Mouse (Mus musculus): ENCODE data around the gene Ogfod1. TPM values are rescaled to one million over a fixed set of nuclear protein-coding genes. Genes with fewer than 3 reads are reported as not detected.

Gene Ogfod1
- 4.9 and 11.1 TPM in 2 replicates for polyA plus RNA-seq (2012; rRNA removed; ENCODE audit: low replicate concordance)

DNA sequence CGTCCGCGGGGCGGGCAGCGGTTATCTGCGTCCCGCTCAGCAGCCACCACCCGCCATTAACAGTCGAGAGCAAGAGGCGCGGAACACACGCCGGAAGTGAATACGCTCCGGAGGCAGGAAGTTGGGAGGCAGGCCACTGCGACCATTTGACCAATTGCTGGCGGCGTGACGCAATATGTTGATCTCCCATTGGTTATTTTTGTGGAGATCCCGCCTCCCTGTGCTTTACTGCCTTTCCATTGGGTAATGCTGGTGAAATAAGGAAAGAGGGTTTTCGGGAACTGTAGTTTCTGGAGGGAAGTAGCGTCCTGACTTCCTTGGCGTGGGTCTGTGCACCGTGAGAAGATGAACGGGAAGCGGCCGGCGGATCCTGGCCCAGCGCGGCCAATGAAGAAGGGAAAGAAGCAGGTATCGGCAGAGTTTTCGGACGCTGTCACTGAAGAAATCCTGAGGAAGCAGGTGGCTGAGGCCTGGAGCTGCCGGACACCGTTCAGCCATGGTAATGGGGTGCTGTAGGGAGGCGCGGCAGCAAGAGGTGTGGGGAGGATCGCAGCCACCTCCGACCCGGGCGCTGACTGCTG lies at the start of gene Ogfod1, which contains the start of gene Nudt21:
Ogfod1 (plus strand) TSS at position 255 of the 581 bp plus-strand sequence.
Nudt21 (minus strand) TSS at position 88 of the 581 bp plus-strand sequence.

DNA sequence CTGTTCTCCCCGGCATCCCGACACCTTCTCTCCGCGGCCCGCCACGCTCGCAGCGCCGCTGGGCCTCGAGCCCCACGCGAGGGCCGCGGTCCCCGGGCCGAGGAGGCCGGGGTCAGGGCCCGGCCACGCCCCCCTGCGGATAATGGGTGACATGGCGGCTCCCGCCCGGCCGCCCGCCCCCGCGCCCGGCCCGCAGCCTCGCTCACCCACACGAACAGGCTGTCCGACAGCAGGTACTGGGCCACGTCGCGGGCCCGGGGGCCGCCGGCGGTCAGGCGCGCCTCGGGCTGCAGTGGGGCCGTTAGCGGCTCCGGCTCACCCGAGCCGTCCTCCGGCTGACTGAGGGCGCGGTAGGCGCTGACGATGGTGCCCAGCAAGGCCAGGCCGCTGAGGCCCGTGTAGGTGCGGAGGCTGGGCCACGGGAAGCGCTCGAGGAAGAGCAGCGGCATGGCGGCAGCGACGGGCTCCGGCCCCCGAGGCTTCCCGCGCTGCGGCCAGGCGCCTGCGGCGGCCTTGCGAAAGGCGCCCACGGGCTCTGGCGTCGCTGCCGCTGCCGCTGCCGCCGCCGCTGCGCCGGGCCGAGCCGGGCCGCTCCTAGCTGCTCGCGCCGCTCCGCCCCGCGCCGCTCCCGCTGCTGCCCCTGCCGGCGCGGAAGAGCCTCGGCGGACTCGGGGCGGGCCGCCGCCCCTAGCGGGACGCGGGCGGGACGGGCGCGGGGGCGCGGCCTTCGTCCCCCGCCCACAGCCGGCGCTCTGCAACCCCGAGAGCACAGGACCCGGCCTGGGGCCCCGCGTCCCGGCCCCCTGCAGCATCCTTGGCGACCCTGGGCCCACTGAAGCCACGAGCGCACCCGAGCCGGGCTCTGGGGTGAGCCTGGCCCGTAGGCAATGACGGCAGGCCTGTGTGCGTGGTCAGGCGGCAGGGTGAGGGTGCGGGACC lies 24.7 kb upstream of the Ogfod1 start, which contains the start of gene Amfr:
Amfr (minus strand) TSS at position 830 of the 939 bp plus-strand sequence.

DNA sequence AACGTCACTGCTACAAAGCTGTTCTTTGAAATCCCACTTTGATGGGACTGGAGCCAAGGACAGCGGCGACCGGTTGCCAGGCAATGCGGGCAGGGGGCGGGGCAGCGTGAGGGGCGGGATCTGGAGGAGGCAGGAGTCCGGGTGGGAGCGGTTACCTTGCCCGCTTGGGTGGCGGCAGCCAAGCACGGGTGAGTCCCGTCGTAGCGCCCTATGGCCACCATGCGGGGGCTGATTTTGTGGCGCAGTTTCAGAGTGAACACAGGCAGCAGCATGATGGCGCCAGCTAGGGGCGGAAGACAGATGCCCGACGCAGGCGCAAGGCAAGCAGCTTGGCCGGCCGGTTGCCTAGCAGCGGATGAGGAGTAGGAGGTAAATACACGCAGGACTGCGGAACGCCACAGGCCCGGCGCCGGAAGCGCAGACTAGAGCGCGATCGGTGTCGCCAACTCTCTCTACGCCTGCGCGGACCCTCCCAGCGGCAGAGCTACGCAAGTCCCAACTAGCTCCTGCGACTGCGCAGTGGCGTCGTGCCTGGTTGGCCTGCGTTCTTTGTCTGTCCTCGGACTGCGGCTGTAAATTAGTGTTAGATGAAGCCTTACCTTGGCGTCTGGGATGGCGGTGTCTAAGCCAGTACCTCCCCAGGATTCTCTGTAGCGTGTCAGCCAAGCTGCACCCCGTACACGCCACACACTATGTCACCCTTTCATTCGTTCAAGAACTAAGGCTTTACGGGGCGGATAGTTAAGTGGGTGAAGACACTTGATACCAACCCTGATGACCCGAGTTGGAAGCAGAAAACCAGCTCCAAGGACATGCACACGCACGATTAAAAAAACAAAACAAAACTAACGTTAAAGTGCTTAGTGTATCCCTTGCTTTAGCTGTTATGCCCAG lies 61.3 kb downstream of the Ogfod1 start, which contains the start of gene Bbs2:
Bbs2 (minus strand) TSS at position 848 of the 894 bp plus-strand sequence.

Other genes starting within 250 kb of the Ogfod1 start
- 6.4 and 8.6 TPM in 2 replicates for gene Gnao1, start 227.2 kb upstream of the Ogfod1 start, polyA plus RNA-seq (2012; rRNA removed; ENCODE audit: low replicate concordance)
- gene Amfr, start 24.4 kb upstream of the Ogfod1 start, polyA plus RNA-seq (2012; rRNA removed; ENCODE audit: low replicate concordance), result 115 and 141 TPM in 2 replicates
- 15.0 and 71.3 TPM in 2 replicates for gene Nudt21, start 167 bp upstream of the Ogfod1 start, polyA plus RNA-seq (2012; rRNA removed; ENCODE audit: low replicate concordance)
- 14.3 and 20.1 TPM in 2 replicates for gene Bbs2, start 61.7 kb downstream of the Ogfod1 start, polyA plus RNA-seq (2012; rRNA removed; ENCODE audit: low replicate concordance)
- gene Mt4, start 100.0 kb downstream of the Ogfod1 start, polyA plus RNA-seq (2012; rRNA removed; ENCODE audit: low replicate concordance), result 0.76 and 7.8 TPM in 2 replicates
- 0.81 and 1.4 TPM in 2 replicates for gene Mt3, start 115.4 kb downstream of the Ogfod1 start, polyA plus RNA-seq (2012; rRNA removed; ENCODE audit: low replicate concordance)
- gene Mt2, start 135.5 kb downstream of the Ogfod1 start, polyA plus RNA-seq (2012; rRNA removed; ENCODE audit: low replicate concordance), result 25.6 and 29.5 TPM in 2 replicates
- gene Mt1, start 141.9 kb downstream of the Ogfod1 start, polyA plus RNA-seq (2012; rRNA removed; ENCODE audit: low replicate concordance), result 682 and 757 TPM in 2 replicates
- gene Nup93, start 177.4 kb downstream of the Ogfod1 start, polyA plus RNA-seq (2012; rRNA removed; ENCODE audit: low replicate concordance), result 11.8 and 16.8 TPM in 2 replicates